Mouse (Mus musculus) CD4-positive naive resting alpha-beta T cell, adult 76 days (primary cell): ENCODE results near the gene 4933402E13Rik. TPM values are rescaled to one million over a fixed set of nuclear protein-coding genes. Genes with fewer than 3 reads are reported as not detected.

Source experiments
- total RNA-seq: library from RNA; stranded (reverse); gene quantifications from one replicate; pipeline ENCODE4 v1.2.4, GENCODE M21; 2023

4933402E13Rik gene
- total RNA-seq = not detected

GRCm38 (mm10) chrX:62283199-62283598 lies at the start of gene 4933402E13Rik:
Gene 4933402E13Rik (plus strand): TSS chrX:62283499.

Other genes starting within 250 kb of the 4933402E13Rik start
- not detected for gene 4931400O07Rik, start 184.5 kb downstream of the 4933402E13Rik start, total RNA-seq